Mouse (Mus musculus): ENCODE measurements around the gene Fermt2.
"Not testable (repeated sequence)": the region's sequence is repeated elsewhere in the genome, so short reads cannot be mapped to it uniquely, and the experiment has no call there.

Fermt2 gene

DNA sequence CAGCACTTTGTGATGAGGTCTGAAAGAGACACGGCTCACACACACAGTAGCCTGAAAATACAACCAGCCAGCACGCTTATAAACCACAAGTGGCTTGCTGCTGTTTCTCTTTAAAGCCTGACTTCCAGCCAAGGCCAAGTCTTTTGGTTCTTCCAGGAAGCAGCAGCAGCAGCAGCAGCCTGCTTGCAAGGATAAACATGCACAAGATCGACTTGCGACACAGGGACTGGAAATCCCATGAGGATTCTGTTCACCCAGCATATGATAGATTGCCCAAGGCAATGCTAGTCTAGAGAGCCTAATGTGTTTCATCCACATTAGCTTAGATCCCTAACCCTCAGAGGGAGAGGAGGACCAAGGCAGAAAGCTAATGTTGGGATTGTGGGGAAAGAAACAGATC, 22.0 kb downstream of the Fermt2 start:
- DNase-seq (ENCODE audit: low spot score) = no peak

DNA sequence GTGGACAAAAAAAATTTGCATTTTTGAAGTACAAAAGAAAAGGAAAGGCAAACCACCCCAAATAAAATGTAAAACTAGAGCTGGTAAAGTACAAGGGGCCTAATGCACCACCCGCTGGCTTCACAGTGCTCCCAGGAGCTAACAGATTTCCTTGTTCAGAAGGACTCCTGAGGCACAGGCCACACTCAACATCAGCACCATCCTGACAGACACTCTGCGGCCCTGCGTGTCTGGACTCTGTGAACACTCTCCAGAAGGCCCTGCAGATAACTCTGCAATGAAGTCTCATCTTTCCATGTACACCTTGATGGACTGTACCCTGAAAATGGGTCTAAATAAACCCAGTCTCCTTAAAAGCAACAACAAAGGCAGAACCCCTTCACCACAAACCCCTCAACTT, 22.5 kb downstream of the Fermt2 start:
- no peak for DNase-seq (ENCODE audit: low spot score)

DNA sequence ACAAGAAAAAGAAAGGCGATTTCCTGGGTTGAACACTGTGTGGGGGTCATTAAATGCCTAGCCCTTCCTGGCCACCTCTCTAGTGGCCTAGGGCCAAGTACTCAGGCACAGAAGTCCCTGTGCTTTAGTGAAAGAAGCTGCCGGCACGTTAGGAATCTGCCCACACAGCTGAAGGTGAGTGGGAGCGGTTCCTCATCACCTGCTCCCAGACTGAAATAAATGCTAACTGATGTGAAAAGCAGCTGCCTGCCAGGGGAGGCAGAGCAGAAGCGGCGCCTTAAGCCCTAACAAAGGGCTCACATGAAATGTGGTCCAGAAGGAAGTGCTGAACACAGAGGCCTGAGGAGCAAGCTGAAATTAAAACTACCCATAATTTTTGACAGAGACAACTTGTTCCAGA, 22.9 kb downstream of the Fermt2 start:
- DNase-seq (ENCODE audit: low spot score) = no peak

DNA sequence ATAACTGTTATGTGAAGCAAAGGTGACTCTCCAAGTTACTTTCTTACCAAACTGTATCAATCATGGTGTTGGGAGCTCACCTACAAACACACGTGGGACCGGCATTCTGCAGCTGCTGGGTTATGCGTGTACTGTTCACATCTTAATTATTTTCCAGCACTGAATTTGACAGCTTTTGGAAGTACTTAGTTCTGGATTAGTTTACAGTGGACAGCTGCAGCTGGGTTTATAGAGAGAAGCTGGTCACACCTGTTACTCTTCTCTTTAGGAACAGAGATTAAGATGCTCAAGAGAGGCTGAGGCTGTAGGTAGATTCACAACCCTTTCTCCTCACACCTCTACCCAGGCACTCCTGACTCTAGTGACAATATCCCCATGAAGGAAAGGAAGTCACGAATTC, 23.8 kb downstream of the Fermt2 start:
- no peak for DNase-seq (ENCODE audit: low spot score)

DNA sequence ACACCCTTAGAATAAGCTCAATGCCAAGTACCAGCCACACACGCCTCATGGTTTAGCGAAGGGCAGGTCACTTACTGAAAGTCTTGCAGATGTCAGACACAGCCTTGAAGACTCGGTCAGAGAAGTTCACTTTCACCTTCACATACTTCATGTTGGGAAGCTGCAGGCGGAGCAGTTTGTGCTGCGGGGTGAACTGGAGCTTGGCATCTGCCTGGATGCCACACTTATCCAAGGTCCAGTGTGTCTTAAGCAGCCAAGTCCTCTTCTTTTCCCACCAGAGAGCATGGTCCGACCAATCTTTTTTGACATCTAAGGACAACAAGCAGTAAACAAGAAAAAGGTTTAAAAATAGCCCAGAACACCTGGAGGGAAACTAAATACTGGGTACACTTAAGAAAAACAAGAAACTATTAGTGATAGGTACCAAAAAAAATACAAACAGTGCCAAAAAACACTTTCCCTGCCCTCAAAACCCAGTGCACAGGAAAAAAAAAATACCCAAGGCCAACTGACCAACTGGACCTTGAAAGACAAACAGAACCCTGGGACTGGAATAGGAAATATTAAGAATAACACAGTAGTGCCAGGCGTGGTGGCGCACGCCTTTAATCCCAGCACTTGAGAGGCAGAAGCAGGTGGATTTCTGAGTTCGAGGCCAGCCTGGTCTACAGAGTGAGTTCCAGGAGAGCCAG, 25.4 kb downstream of the Fermt2 start:
- DNase-seq (ENCODE audit: low spot score) = no peak

DNA sequence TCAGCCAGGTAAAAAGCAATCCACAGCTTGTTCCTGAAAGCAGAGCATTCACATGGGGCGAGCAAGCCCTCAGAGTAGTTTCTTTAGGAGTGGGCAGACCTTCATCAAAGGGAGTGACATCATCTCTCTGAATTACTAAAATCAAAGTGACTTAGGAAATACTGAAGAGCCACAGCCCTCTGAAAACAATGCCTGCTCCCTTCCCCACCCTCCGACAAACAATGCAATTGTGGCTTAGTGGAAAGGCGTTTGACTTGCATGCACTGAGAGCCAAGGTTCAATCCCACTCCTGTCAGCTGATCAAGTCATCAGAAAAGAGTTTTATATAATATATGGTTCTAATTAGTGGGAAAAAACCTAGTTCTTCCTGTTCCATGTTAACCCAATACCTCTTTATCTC, 26.0 kb downstream of the Fermt2 start:
- no peak for DNase-seq (ENCODE audit: low spot score)

DNA sequence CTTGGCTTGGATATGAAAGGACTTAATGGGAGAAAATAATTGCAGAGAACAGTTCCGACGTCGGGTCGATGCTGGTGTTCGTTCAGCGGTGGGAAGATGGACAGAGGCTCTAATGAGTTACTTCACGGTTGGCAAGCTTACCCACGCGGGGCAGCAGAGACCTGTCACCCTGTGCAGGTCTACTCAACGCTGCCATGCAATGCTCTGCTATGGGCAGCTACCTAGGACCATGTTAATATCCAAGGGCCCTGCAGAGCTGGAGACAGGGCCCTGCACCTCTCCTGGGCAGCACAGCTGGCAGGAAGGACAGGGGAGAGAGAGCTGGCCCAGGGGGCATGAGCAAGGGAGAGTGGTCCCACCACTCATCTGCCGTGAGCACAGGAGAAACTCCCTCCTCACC, 29.9 kb downstream of the Fermt2 start:
- DNase-seq (ENCODE audit: low spot score) = no peak

DNA sequence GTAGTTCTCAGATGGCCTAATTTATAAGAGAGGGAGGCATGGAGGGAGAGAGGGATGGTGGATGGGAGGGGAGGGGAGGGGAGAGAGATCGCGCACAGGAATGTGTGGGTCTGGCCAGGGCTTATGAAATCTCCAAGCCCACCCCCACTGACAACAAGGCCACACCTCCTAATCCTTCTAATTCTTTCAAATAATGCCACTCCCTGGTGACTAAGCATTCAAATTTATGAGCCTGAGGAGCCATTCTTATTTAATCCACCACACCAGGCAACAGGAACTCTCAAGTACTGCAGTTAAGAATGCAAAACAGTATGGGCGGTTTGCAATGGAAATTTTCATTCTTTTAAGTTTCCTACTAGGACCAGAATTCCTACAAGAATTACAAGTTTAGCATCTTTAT, 32.8 kb downstream of the Fermt2 start:
- DNase-seq (ENCODE audit: low spot score) = no peak

DNA sequence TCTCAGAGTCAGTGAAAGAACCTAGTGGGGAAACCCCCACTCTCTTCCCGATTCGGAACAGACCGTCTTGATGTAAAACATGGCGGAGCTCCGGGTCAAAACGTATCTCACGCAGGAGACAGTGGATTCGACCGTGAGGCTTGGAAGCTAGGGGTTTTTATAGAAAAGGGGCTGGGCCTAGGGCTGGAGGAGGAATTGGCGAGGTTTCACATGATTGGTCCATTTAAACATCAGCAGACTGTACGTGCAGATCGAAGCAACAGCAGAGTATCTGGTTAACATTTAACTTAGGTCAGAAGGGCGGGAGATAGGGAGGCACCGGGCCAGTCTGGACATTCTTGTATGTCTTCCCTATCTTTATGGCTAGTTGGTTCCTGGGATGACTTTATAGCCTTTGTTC, 34.1 kb downstream of the Fermt2 start:
- DNase-seq (ENCODE audit: low spot score) = not testable (repeated sequence)

DNA sequence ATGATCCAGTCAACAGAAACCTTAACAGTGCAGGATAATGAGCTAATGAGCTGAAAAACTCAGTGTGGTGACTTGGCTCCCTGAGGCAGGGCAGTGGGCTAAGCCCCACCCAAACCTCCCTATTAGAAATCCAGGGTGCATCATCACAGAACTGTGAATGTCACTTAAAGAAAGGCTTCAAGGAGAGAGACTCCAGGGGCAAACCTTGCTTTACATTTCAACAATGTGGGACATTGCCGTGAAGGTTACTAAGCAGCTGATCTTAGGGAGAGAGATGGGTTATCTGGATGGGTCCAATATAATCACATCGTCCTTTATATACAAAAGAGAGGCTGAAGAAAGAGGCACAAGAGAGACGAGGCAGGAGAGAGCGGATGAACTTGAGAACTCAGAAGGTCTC, 36.0 kb downstream of the Fermt2 start:
- DNase-seq (ENCODE audit: low spot score) = no peak

DNA sequence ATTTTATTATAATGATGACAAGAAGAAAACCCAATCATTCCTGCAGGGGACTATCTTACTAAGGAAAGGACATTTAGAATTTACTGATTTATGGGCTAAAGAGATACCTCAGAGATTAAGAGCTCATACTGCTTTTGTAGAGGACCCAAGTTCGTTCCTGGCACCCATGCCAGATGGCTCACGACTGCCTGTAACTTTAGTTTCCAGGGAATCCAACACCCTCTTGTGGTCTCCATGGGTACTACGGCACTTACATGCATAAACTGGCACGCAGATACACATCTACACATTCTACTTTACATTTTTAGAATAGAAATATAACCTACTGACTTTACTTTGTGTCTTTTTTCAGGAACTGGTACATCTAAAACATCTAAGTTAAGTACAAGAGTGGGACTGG, 37.2 kb downstream of the Fermt2 start:
- no peak for DNase-seq (ENCODE audit: low spot score)

DNA sequence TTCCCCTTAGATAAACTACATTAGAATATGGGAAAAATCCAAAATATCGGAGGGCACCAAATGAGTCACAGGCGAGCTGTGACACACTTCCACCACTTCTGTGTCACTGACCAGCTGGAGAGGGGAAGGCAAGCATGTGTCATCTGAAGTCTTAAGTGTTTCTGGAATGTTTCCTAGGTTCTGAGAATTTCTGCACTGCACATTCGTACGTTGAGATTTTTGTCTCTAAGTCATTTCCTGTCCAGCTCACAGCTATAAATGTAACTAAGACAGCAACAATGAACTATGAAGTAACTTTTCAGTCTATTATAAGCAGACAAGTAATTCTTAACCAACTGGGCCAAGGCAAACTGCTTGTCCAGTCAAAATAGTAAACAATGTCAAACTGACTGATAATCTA, 37.9 kb downstream of the Fermt2 start:
- DNase-seq (ENCODE audit: low spot score) = no peak

DNA sequence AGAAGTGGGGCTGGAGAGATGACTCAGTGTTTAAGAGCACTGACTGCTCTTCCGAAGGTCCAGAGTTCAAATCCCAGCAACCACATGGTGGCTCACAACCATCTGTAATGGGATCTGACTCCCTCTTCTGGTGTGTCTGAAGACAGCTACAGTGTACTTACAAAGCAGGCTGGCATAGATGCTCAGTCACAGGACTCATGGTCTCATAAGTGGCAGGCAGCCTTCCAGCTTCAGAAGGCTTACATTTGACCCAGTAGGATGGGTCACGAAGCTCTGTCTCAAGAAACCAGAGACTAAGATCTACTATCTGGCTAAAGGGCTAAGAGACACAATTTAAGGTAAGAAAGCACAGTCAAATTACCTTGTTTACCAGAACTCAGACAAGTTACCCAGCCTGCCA, 42.7 kb downstream of the Fermt2 start:
- not testable (repeated sequence) for DNase-seq (ENCODE audit: low spot score)

DNA sequence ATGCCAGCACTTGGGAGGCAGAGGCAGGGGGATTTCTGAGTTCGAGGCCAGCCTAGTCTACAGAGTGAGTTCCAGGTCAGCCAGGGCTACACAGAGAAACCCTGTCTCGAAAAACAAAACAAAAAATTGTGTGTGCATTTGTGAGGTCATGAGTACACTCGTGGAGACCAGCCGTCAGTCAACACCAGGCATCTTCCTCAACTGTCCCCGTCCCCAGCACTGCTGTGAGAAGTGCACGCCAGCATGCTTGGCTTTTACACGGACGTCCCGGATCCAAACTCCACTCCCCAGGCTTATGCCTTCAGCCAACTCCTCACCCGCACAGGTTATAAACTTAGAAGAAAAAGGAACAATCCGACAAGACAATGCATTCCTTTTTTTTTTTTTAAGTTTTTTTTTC, 46.6 kb downstream of the Fermt2 start:
- DNase-seq (ENCODE audit: low spot score) = not testable (repeated sequence)

DNA sequence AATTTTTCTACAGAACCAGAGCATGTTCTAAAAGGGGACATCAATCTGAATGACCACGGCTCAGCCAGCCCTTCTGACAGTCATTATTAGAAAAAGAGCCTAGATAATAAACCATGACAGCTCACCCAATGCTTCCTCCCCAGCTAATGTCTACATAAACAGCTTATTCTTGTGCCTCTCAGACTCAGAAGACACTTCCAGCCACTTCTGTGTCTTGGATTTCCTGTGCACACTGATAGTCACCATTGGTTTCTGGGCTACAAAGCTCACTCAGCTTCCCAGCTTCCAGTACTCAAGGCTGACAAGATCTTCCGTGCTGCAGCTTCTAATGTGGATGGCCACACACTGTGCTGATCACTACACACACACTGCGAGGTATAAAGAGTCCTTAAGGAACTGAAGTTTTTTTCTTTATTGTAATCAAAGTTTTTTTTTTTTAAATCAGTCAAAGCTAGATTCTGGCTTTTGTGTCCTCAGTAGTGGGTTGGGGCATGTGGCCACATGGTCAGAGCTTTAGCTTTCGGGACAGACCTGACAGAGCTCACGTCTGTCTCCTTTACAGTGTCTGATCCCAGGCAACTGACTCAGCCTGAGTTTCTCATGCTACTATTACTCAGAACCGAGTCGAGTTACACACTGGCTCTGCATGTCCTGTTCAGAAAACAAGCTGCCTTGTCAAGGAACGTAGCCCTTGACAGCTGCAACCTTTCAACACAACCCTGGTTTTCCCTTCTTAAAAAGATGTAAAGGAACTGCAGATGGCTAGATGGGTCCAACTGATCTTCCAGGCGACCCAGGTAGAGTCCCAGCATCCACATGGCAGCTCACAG, 50.7 kb downstream of the Fermt2 start:
- no peak for DNase-seq (ENCODE audit: low spot score)

DNA sequence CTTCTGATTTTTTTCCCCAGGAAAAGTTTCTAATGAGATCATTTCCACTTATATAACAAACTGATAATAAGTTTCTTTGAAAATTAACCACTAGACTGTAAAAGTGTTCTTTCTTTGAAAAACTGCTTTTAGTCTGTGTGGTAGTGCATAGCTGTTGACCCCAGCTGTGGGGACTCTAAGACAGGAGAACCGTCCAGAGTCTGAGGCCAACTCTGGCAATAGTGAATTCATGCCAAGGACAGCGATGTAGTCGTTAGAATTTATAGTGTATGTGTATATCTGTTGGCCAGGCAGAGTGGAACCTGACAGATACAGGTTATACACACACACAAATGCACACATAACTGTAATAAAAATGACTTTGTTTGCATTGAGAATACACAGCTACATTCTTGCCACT, 51.4 kb downstream of the Fermt2 start:
- no peak for DNase-seq (ENCODE audit: low spot score)

DNA sequence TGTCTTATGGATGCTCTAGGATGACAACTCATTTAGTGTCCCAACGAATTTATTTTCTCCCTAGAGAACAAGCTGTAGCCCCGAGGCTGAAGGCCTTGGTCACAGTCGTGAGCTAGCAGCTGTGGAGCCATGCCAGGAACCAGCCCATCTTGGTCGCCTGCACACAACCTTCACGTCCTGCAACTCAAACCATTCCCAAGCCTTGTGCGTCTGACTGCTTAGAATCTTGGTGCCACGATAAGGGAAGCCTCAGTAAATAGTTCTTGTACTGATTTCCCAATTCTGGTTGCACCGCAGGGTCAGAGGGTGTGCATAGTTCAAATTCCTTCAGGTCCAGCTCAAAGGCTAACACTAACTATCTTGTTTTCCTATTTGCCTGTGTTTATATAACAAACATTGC, 52.3 kb downstream of the Fermt2 start:
- DNase-seq (ENCODE audit: low spot score) = no peak

DNA sequence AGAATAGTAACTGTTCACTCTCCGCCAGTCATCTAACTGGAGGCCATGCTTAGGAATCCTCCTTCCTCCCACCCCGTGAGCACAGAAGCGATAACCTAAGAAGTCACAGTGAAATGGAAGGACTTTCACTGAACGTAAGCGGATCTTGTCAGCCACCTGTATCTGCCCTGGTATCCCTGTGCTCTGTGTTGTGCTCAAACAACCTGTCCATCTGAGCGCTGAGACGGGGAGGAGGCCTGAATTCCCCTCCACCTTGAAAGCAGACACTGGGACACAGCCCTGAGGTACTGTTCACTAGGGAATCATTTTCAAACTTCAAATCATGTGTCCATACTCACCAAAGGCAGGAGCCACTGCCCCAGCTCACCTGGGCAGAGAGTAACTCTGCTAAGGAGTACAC, 52.9 kb downstream of the Fermt2 start:
- no peak for DNase-seq (ENCODE audit: low spot score)

DNA sequence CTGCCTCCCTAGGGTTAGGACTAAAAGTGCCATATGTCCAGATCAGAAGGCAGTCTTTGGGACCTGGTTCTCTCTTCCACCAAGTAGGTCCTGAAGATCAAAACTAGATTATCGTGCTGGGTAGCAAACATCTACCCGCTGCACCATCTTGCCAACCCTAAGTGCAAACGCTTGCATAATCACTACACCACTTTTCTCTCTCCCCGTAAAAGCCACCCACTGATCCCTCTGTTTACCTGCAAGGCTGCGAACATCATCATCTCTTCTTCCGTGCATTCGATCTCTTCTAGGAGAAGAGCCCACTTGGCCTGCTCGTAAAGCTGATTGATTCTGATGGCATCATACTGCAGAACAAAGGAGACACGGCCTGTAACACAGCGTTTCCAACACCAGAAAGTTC, 57.4 kb downstream of the Fermt2 start:
- DNase-seq (ENCODE audit: low spot score) = no peak

DNA sequence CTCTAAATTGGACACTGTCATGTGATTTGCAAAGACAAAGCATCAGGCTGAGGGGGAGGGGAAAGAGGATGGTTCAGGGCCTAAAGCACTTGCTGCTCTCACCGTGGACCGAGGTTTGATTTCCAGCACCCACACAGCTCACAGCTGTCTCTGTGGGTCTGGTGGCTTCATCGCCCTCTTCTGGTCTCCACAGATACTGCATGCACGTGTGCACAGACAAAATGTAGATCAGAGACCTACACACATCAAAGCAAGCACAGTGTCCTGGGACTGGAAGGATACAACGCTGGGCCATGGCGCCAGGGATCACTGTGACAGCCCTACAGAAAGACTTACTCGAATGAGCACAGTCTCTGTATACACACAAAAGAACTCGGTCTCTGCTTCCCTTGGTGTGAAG, 60.5 kb downstream of the Fermt2 start:
- DNase-seq (ENCODE audit: low spot score) = no peak

DNA sequence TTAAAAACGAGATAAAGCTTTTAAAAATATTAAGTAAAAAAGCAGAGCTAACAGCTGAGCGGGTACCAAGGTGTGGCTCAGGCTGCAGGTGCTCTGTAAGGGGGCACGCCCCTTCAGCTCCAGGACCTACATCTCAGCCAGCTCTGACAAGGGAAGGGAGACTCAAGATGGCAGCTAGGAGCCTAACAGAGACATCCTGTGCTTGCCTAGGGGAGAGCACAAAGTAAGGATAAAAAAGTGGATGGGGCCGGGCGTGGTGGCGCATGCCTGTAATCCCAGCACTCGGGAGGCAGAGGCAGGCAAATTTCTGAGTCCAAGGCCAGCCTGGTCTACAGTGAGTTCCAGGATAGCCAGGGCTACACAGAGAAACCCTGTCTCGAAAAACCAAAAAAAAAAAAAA, 63.5 kb downstream of the Fermt2 start:
- DNase-seq (ENCODE audit: low spot score) = not testable (repeated sequence)

DNA sequence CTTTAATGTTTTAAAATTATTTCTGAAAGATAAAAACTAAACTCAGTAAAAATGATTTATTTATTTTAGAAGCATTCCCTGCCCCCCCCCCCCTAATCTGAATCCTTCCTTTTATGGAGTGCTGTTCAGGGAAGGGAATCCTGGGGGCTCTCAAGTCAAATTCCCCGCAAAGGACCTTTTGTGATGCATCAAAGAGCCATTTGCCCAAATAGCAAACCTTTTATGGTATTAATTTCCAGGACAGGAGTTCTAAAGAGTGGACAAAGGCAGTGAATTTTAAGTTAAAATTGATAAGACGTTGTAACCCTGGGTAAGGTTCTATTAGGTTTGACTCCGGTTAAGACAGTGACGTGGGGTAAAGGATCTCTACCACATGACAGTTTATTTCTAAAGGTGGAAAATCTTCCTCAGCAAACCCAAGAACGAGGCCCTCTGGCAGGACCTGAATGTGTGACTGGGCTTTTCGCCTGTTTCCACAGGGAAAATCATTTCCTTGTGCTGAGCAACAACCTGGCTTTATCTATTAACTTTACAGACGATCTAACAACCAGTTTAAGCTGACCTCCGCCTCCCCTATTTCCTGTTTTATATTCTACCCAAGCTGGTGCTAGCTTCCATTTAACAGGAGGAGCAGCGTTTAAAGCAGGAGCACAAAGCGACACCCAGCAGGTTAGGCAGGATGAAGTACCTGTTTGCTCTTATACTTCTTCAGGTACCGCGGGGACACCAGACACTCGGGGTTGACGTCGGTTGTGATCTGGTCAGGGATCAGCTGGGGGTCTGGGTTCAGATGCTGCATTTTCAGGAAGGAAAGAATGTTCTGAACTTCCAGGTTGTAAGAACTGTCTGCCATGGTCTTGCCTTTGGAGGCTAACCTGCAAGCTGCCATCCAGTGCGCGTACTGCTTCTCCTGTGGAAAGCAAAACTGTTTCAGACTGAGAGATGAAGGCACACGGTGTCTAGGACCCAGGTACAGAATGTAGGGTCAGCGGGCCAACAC, 65.6 kb downstream of the Fermt2 start:
- DNase-seq (ENCODE audit: low spot score) = no peak

DNA sequence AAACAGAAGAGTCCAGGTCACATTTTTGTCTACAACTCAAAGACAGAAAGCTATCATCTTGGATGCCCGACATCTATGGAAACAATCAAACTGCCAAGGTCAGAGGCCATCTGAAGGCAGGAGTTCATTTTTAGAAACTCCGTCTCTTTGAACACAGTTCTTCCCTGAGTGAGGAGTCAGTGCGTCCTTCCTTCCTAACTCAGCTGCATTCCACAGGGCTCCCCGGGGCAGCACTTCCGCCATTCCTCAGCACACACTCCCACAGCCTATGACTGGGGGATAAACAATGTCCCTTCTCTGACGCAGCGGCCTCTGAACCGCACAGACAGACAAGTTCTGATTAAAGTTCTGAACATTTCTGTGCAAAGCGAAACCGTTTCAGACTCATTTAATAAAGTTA, 66.3 kb downstream of the Fermt2 start:
- no peak for DNase-seq (ENCODE audit: low spot score)

All from MN1 (cell line).